Mouse (Mus musculus): ENCODE data around the gene Golim4.

Golim4 gene

GRCm38 (mm10) chr3:75925123-75925522, 31.6 kb downstream of the Golim4 start:
- DNase-seq (ENCODE audit: low spot score in 2 of 2) = no peak

GRCm38 (mm10) chr3:75917770-75918503, 38.8 kb downstream of the Golim4 start:
- DNase-seq (ENCODE audit: low spot score in 2 of 2) = no peak

DNA sequence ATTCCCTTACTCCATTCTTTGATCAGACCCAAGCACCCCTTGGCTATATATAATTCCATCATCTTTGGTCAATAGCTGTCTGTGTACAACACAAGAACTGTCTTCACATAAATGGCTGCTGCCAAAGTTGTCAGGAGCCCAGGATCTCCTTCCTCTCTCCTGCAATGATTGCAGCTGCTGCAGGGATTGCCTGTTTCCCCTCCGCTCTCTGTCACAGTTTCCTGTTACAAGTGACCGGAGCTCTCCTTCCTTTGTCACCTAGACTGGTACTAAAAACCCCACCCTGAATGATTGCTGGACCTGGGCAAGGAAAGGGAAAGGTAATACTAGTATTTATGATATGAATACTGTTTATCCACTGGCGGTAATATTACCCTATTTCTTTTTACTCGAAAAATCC, 44.0 kb downstream of the Golim4 start:
- DNase-seq (ENCODE audit: low spot score in 2 of 2) = no peak

- DNase-seq (ENCODE audit: low spot score in 2 of 2) = no peak
These were observed 46.0 kb downstream of the Golim4 start for GRCm38 (mm10) chr3:75910768-75911167.

DNA sequence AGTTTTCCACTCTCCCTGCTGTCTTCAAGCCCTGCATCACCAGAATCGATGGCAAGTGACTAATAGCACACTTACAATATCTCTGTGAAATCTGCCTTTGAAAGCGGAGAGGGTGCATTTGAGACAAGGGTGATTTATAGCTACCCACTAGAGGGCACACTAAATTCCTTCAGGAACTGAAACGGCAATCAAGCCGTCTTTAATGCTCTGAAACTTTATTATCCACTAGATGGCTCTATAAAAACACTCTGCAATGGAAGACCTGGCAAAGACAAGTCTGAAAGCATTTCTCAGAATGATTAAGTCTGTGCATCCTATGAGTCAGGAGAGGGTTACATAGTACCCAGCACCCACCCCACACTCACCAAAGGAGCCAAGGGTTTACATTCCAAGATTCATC, 46.5 kb downstream of the Golim4 start:
- no peak for DNase-seq (ENCODE audit: low spot score in 2 of 2)

- DNase-seq (ENCODE audit: low spot score in 2 of 2) = no peak
These were observed 54.7 kb downstream of the Golim4 start for GRCm38 (mm10) chr3:75901903-75902598.

DNA sequence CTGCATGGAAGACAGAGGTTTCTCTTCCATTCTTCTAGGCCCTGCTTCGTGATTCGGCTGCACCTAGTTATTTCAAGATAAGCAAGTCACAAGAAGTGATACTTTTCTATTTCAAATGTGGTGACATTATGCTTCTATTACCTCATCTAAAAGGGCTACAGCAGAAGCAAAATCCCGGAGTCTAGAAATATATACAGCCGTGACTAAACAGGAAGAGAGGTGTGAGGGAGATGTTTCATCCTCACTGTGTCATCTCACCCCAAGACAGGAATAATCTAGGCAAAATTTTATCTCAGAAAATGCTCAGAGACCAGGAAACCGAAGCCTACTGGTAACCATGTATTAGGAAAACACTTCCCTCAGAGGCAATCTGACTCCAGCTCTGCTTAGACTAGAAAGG, 61.7 kb downstream of the Golim4 start:
- DNase-seq (ENCODE audit: low spot score in 2 of 2) = no peak

- DNase-seq (ENCODE audit: low spot score in 2 of 2) = no peak
These were observed 65.2 kb downstream of the Golim4 start for GRCm38 (mm10) chr3:75891581-75891980.

DNA sequence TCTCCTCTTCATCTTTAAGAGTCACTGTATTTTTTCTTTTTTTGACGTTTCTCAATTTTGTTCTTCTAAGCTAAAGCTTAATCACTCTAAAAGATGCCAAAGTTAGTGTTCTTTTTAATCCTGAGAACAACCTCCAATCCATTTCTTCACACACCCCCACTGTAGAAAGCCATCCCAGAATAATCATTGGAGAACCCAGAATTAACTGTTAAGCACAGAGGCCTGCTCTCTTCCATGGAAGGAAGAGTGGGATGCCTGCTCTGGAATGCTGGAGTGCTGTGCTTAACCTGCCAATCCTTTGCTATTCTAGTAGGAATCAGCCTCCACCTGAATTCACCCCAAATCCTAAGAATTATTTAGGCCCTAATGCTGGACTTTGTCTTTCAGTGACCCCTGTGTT, 67.4 kb downstream of the Golim4 start:
- no peak for DNase-seq (ENCODE audit: low spot score in 2 of 2)

- DNase-seq (ENCODE audit: low spot score in 2 of 2) = no peak
These were observed 75.2 kb downstream of the Golim4 start for GRCm38 (mm10) chr3:75881582-75881981.

- no peak for DNase-seq (ENCODE audit: low spot score in 2 of 2)
These were observed 77.5 kb downstream of the Golim4 start for GRCm38 (mm10) chr3:75879269-75879668.

DNA sequence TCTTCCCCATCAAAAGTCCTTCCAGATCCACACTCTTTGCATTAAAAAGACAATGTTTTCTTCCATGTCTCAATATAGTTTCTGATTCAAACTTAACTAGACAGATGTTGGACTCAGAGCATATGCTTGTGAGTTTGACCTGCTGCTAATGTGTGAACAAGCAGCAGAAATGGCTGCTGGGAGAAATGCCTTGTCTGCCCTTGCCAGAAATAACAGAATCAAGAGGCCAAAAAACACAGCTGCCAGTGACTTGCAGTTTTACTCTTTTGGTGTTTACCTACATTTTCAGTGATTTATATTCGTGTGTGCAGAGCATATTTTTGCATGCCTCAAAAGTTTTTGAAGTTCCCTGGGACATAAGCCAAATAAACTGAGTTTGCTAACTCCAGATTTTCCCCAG, 87.9 kb downstream of the Golim4 start:
- DNase-seq (ENCODE audit: low spot score in 2 of 2) = no peak

GRCm38 (mm10) chr3:75864203-75864602, 92.5 kb downstream of the Golim4 start:
- no peak for DNase-seq (ENCODE audit: low spot score in 2 of 2)

DNA sequence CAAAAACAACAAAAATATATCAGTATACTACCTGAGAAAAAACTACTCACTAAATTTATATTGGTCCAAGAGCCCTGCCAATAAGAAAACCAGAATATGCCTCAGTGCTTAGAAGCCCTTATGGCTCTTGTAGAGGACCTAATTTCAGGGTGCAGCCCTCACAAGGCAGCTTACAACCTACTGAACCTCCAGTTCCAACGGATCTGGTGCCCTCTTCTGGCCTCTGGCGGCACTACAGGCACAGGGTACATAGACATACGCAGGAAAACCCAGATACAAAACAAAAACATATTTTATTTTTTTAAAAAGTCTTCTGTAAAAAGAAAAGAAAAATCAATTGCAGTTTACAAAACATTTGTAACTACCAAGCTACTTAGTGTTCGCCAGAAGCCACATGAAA, 95.1 kb downstream of the Golim4 start:
- no peak for DNase-seq (ENCODE audit: low spot score in 2 of 2)

DNA sequence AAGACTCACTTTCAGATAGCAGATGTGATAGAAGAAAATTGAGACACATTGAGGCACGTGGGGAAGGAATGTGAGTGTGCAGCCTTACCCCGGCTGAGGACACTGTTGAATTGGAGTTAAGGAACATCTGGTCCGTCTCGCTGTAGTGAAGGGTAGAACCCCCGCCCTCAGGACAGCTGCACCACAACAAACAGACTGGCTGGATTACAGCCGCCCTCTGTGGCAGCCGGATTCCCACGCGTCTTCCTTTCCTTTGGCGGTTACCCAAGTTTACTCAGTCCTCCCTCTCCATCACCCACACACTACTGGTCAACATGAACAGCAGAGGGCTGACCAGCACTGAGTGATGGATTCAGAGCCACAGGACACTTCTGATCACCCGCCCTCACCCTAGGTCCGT, 96.0 kb downstream of the Golim4 start:
- DNase-seq (ENCODE audit: low spot score in 2 of 2) = no peak

- DNase-seq (ENCODE audit: low spot score in 2 of 2) = no peak
These were observed 121.3 kb downstream of the Golim4 start for GRCm38 (mm10) chr3:75835286-75835967.

DNA sequence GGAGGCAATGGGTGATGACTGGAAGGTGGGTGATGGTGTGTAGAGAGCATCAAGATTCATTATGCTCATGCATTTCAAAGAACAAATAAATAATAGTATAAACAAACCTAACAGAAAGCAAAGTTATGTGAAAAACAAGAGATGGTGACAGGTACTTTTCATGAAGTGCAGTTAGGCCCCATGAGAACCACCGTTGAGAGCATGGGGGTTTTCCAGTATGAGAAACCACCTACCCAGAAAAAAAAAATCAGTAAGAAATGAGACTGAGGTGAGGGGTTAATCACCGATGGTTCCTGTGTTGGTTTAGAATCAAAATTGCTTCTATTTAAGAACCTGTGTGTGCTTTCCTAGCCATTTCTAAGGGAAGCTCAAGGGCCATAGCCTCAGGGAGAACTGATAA, 121.9 kb downstream of the Golim4 start:
- no peak for DNase-seq (ENCODE audit: low spot score in 2 of 2)

Data from frontal cortex, postnatal 25 days (tissue).